Mouse (Mus musculus): ENCODE measurements around the gene Hand1.
"Not testable (repeated sequence)": the region's sequence is repeated elsewhere in the genome, so short reads cannot be mapped to it uniquely, and the experiment has no call there.

Gene Hand1

GRCm38 (mm10) chr11:57833296-57833977 is 819 bp upstream of the Hand1 start:
- no peak for DNase-seq (ENCODE audit: low spot score)

GRCm38 (mm10) chr11:57831861-57832260 is 757 bp downstream of the Hand1 start:
- no peak for DNase-seq (ENCODE audit: low spot score)

GRCm38 (mm10) chr11:57831281-57831781 is 1.3 kb downstream of the Hand1 start:
- no peak for DNase-seq (ENCODE audit: low spot score)

- no peak for DNase-seq (ENCODE audit: low spot score)
Observed at GRCm38 (mm10) chr11:57829871-57830775, 2.5 kb downstream of the Hand1 start.

GRCm38 (mm10) chr11:57828955-57829870 is 3.4 kb downstream of the Hand1 start:
- DNase-seq (ENCODE audit: low spot score) = no peak

- no peak for DNase-seq (ENCODE audit: low spot score)
Observed at GRCm38 (mm10) chr11:57827915-57828545, 4.6 kb downstream of the Hand1 start.

- DNase-seq (ENCODE audit: low spot score) = no peak
Observed at GRCm38 (mm10) chr11:57827048-57827914, 5.3 kb downstream of the Hand1 start.

GRCm38 (mm10) chr11:57825234-57825633 is 7.4 kb downstream of the Hand1 start:
- not testable (repeated sequence) for DNase-seq (ENCODE audit: low spot score)

- no peak for DNase-seq (ENCODE audit: low spot score)
Observed at GRCm38 (mm10) chr11:57823714-57824113, 8.9 kb downstream of the Hand1 start.

GRCm38 (mm10) chr11:57823159-57823558 is 9.5 kb downstream of the Hand1 start:
- DNase-seq (ENCODE audit: low spot score) = not testable (repeated sequence)

- peak; percentile 89 for DNase-seq (ENCODE audit: low spot score)
Observed at GRCm38 (mm10) chr11:57819999-57820581, 12.5 kb downstream of the Hand1 start.

- DNase-seq (ENCODE audit: low spot score) = no peak
Observed at GRCm38 (mm10) chr11:57818189-57818588, 14.4 kb downstream of the Hand1 start.

GRCm38 (mm10) chr11:57813641-57814040 is 19.0 kb downstream of the Hand1 start:
- no peak for DNase-seq (ENCODE audit: low spot score)

- no peak for DNase-seq (ENCODE audit: low spot score)
Observed at GRCm38 (mm10) chr11:57812212-57812611, 20.4 kb downstream of the Hand1 start.

GRCm38 (mm10) chr11:57811006-57811405 is 21.6 kb downstream of the Hand1 start:
- no peak for DNase-seq (ENCODE audit: low spot score)

- no peak for DNase-seq (ENCODE audit: low spot score)
Observed at GRCm38 (mm10) chr11:57809732-57810098, 22.9 kb downstream of the Hand1 start.

GRCm38 (mm10) chr11:57809017-57809731 is 23.4 kb downstream of the Hand1 start:
- no peak for DNase-seq (ENCODE audit: low spot score)

GRCm38 (mm10) chr11:57805047-57805446 is 27.6 kb downstream of the Hand1 start:
- DNase-seq (ENCODE audit: low spot score) = no peak

- no peak for DNase-seq (ENCODE audit: low spot score)
Observed at GRCm38 (mm10) chr11:57802511-57802870, 30.1 kb downstream of the Hand1 start.
